Mouse (Mus musculus) liver, embryonic 16.5 days (tissue): ENCODE measurements around the gene 3300002I08Rik. TPM values are rescaled to one million over a fixed set of nuclear protein-coding genes. Genes with fewer than 3 reads are reported as not detected.
A peak's percentile ranks its signal among the peaks of the same experiment; 100 is the strongest.
"Not testable (repeated sequence)": the region's sequence is repeated elsewhere in the genome, so short reads cannot be mapped to it uniquely, and the experiment has no call there.

Experiments
- ATAC-seq: fragments of 200-750 bp; cut with Nextera tagmentation; 2 replicates; pipeline ENCODE4 v1.8.0; 2017; ENCODE audit warnings: low read depth, mild to moderate bottlenecking, moderate number of reproducible peaks, moderate library complexity
- H3K27ac ChIP-seq: fragments of 300-500 bp; sonication (generic); 2 replicates; pipeline ENCODE4 v1.5.1; 2014; ENCODE audit warnings: mild to moderate bottlenecking, low read length
- H3K27me3 ChIP-seq: fragments of 300-500 bp; sonication (generic); 2 replicates; pipeline ENCODE4 v1.6.1; 2014; ENCODE audit warnings: low read depth, low read length, mixed read lengths; ENCODE audit not compliant: control insufficient read depth, insufficient read depth
- H3K36me3 ChIP-seq: fragments of 300-500 bp; sonication (generic); 2 replicates; pipeline ENCODE4 v1.6.1; 2014; ENCODE audit warnings: mild to moderate bottlenecking; ENCODE audit not compliant: control insufficient read depth, insufficient read depth
- H3K4me1 ChIP-seq: fragments of 300-500 bp; sonication (generic); 2 replicates; pipeline ENCODE4 v1.6.1; 2014; ENCODE audit warnings: low read depth, low read length, mixed read lengths; ENCODE audit not compliant: control insufficient read depth
- H3K4me2 ChIP-seq: fragments of 300-500 bp; sonication (generic); 2 replicates; pipeline ENCODE4 v1.6.1; 2014; ENCODE audit warnings: low read depth, low read length, mixed read lengths
- H3K4me3 ChIP-seq: fragments of 300-500 bp; sonication (generic); 2 replicates; pipeline ENCODE4 v1.5.1; 2014; ENCODE audit warnings: low read depth, mild to moderate bottlenecking, low read length
- H3K9ac ChIP-seq: fragments of 300-500 bp; sonication (generic); 2 replicates; pipeline ENCODE4 v1.6.1; 2014; ENCODE audit warnings: low read depth, low read length
- H3K9me3 ChIP-seq: fragments of 300-500 bp; sonication (generic); replicated peaks from 2 replicates; pipeline ENCODE4 v1.6.1; 2016; ENCODE audit warnings: low read length; ENCODE audit not compliant: control insufficient read depth
- WGBS: fragments of 180-500 bp; shearing (Covaris S2); extraction: QIAGEN DNeasy Blood & Tissue Kit; methylation state at CpG from one replicate; pipeline ENCODE4 v1.1.7; 2014; ENCODE audit not compliant: insufficient replicate concordance; 5-methylcytosine and 5-hydroxymethylcytosine counted together
- polyA plus RNA-seq: library from polyadenylated mRNA; unstranded; fragments of >200 nt; fragmentation: Nextera tagmentation; extraction: Ambion mirVana; gene quantifications from 2 replicates; pipeline ENCODE4 v1.2.1, GENCODE M21; 2015

3300002I08Rik gene
- polyA plus RNA-seq, 1 experiment from 2014 or later = 0.59 TPM

DNA sequence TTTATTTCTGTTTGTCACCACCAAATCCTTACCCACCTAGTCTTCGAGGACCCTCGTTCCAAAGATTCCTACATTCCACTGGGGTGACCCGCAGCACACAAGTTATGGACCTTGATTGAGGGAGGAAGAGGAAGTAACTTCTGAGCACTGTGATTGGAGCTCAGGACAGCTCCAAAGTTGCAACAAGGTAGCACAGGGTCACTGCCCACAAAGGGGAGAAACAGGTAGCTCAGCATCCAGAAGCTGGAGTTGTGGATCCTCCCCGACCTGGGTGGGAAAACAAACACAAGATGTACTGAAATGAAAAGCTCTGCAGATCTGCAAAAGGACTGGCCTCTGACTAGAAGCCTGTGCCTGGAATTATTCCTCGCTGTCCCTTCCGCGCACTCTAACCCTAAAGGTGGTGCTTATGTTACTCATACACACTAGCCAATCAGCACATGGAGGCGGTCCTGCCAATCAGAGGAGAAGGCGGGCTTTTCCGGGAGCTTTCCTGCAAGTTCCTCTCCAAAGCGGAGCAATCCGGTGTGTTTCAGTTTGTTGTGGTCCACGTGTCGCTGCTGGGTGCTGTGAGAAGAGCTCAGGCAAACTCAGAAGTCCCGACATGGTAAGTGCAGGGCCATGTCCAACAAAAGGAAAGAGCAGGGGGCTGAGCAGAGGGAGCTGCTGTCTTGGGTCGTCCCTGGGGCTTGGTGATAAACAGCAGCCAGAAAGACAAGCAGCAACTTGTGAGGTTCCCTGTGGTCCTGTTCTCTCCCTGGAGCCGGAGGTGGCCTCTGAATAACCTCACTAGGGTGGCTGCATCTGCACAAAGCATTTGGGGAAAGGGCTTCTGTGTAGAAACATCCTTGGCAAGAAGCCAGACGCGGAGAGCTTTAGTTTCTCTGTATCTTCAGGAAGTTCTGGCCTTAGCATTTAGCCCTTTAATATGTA lies 51.3 kb downstream of the 3300002I08Rik start:
- H3K4me3 ChIP-seq = peak overlapping the region; percentile 67
- not testable (repeated sequence) for H3K9me3 ChIP-seq, H3K36me3 ChIP-seq, H3K27me3 ChIP-seq, H3K4me1 ChIP-seq
- H3K4me2 ChIP-seq = peak overlapping the region; percentile 63
- 8% methylated on average over 19 of the region's 19 CpGs for WGBS
- peak overlapping the region; percentile 14; the same call in 1 of the 2 replicates for H3K27ac ChIP-seq
- peak overlapping the region; percentile 56 for H3K9ac ChIP-seq
- peak; percentile 98 for ATAC-seq

DNA sequence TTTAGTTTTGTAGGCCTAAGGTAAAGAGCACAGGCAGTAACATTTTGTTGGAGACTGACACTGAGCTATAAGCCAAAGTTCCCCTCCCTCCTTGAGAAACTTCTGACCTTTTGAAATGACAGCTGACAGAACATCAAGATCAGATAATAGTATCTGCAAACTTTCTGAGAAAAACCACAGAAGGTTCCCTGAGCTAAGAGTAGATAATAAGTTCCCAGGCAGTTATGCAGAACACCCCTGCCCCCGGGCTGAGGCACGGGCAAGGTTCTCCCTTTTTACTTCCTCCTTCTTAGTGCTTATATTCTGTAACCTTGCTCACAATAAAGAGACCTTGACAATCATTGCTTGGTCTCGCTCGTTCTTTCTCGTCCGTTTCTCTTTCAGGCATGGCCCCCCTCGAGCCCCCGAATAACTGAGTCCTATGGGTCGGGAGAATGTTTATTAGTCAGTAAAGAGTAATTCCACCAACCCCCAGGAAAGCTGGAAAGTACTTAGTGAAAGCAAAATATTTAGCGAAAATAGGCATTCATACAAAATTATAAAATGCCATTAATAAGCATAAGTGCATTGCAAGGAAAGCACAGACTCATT lies 55.3 kb downstream of the 3300002I08Rik start:
- Histone ChIP-seq H3K36me3 (no peaks in the 10 kb centered on the region), H3K27ac (no peak overlapping the region), H3K4me2 (no peak overlapping the region), H3K4me3 (no peak overlapping the region), H3K4me1 (no peaks in the 10 kb centered on the region), H3K27me3 (no peaks in the 10 kb centered on the region), H3K9ac (no peak overlapping the region), H3K9me3 (no peaks in the 10 kb centered on the region)
- WGBS = 55% methylated on average over 10 of the region's 10 CpGs
- ATAC-seq = no peak

DNA sequence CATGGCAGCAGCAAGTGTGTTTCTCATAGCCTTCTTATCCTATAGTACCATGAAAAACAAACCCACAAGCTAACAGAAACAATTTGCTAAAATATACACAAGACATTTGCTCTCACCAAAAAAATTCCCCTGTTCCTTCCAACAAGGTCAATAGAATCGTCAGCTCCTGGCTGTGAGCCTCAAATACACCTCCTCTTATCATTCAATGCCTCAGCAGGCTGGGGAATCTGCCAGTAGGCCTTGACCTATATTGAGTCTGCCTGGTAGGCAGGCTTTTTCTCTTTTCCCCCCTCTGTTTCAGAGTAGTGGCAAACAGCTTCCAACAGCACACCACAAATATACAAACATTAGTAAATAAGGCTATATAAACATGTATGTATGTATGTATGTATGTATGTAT lies 63.5 kb downstream of the 3300002I08Rik start:
- Histone ChIP-seq H3K4me1 (no peaks in the 10 kb centered on the region), H3K27ac (no peak overlapping the region), H3K4me3 (no peak overlapping the region), H3K36me3 (no peaks in the 10 kb centered on the region), H3K4me2 (no peak overlapping the region), H3K9ac (no peak overlapping the region), H3K27me3 (no peaks in the 10 kb centered on the region), H3K9me3 (no peaks in the 10 kb centered on the region)
- WGBS = 22% methylated on average over 1 of the region's 1 CpGs
- no peak for ATAC-seq

DNA sequence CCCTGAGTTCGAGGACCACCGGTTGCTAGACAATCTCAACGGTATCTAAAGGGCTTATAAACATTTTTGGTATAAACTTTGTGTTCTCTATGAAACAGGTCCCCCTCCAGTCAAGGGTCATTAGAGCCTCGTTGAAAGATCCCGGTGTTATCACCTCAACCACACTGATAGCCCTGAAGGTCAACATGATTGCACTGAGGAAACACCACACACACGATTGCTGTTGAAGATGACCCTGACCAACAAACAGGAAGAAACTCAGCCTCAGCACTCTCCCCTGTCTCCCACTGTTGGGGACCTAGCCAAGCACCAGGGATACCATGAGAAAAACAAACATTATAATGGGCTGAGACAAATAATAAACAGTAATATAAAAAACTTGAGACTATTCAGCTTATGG lies 68.9 kb downstream of the 3300002I08Rik start:
- no peaks in the 10 kb centered on the region for H3K4me1 ChIP-seq
- no peak overlapping the region for H3K4me3 ChIP-seq
- no peak overlapping the region for H3K4me2 ChIP-seq
- H3K27me3 ChIP-seq = no peaks in the 10 kb centered on the region
- no peaks in the 10 kb centered on the region for H3K36me3 ChIP-seq
- no peak overlapping the region for H3K9ac ChIP-seq
- no peaks in the 10 kb centered on the region for H3K9me3 ChIP-seq
- no peak for ATAC-seq
- H3K27ac ChIP-seq = no peak overlapping the region
- 54% methylated on average over 6 of the region's 6 CpGs for WGBS

Other genes with a start within 250 kb of the 3300002I08Rik start
- gene Zfp120, start 226.1 kb downstream of the 3300002I08Rik start, polyA plus RNA-seq = 3.2 and 3.4 TPM in 2 replicates
- not detected in 2 replicates for gene Gm10770, start 183.1 kb downstream of the 3300002I08Rik start, polyA plus RNA-seq
- not detected in 2 replicates for gene Gm14139, start 181.0 kb downstream of the 3300002I08Rik start, polyA plus RNA-seq
- gene Zfp937, start 144.7 kb downstream of the 3300002I08Rik start, polyA plus RNA-seq = 0.71 and 0.98 TPM in 2 replicates
- 0.81 and 1.1 TPM in 2 replicates for gene Gm21994, start 107.2 kb downstream of the 3300002I08Rik start, polyA plus RNA-seq
- gene Gm14124, start 105.2 kb downstream of the 3300002I08Rik start, polyA plus RNA-seq = not detected in 2 replicates
- gene Gm10130, start 39.1 kb downstream of the 3300002I08Rik start, polyA plus RNA-seq = 0.53 TPM in 1 of 2 replicates, not detected in the other
- gene Zfp442, start 88.7 kb upstream of the 3300002I08Rik start, polyA plus RNA-seq = 0.93 and 1.4 TPM in 2 replicates
- not detected in 2 replicates for gene Zfp345, start 122.3 kb upstream of the 3300002I08Rik start, polyA plus RNA-seq
- 7.6 and 8.3 TPM in 2 replicates for gene Cst7, start 207.7 kb upstream of the 3300002I08Rik start, polyA plus RNA-seq
- gene Apmap, start 245.8 kb upstream of the 3300002I08Rik start, polyA plus RNA-seq = 27.2 and 29.2 TPM in 2 replicates